In the genomic region with DNA sequence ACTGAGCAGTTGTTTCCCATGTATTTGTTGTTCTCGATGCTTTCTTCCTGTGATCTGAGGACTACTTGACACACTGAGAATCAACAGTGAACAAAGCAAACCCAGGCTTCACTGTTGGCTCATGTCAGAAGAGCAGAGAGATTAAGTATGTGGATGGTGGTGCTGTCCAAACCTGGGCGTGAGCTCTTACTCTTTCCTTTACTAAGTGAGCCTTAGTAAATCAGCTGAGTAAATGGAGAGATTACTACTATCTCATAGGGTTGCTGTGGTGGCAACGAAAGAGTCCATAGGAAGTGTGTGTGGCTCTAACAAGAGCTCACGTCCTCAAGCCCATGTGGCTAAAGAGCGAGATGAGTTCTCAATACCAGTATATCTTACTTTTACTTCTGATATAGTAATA, we compare ENCODE assay signal across 21 mouse cellular contexts.
DNase-seq lines count a peak whose midpoint lies in the region; ATAC-seq and TF ChIP-seq lines count a peak whose summit lies in the region.
"Had no signal": no experiment of that assay in that cellular context is flagged by ENCODE, and none has a peak within 500 bp of the region (broad histone marks: within the 10 kb centered on the region; RNA-seq: fewer than 3 reads in every experiment).

No protein-coding gene starts in this region.

- TF ChIP-seq CTCF in heart, postnatal 0 days (IDR thresholded peaks at IDR 0.05; ENCODE audit: low read depth), result no peak
- TF ChIP-seq CTCF in midbrain, postnatal 0 days (IDR thresholded peaks at IDR 0.05), result no peak

- H3K4me3 ChIP-seq in heart, postnatal 0 days (ENCODE audit: low read depth, low read length), result no peak overlapping the region
- no peak overlapping the region for H3K4me3 ChIP-seq in heart, embryonic 12.5 days
- H3K4me3 ChIP-seq in midbrain, embryonic 11.5 days (ENCODE audit: low read depth, low read length), result no peak overlapping the region
- no peak overlapping the region for H3K4me3 ChIP-seq in midbrain, postnatal 0 days (ENCODE audit: low read depth, low read length)
- H3K4me3 ChIP-seq in hindbrain, embryonic 13.5 days, result no peak overlapping the region
- H3K4me3 ChIP-seq in intestine, embryonic 16.5 days (ENCODE audit: low read length), result no peak overlapping the region
- H3K4me3 ChIP-seq: intestine, embryonic 15.5 days; lung, embryonic 15.5 days had no signal

- H3K27ac ChIP-seq in heart, postnatal 0 days (ENCODE audit: low read depth), result no peak overlapping the region
- H3K27ac ChIP-seq in heart, embryonic 12.5 days (ENCODE audit: poor library complexity, severe bottlenecking), result no peak overlapping the region
- peak overlapping the region; percentile 71 for H3K27ac ChIP-seq in midbrain, embryonic 11.5 days (ENCODE audit: low read depth, low read length)
- no peak overlapping the region for H3K27ac ChIP-seq in midbrain, postnatal 0 days (ENCODE audit: low read depth, low read length)
- H3K27ac ChIP-seq in hindbrain, embryonic 13.5 days, result peak overlapping the region; percentile 52; the same call in 1 of the 2 replicates
- H3K27ac ChIP-seq in intestine, embryonic 16.5 days (ENCODE audit: low read length), result no peak overlapping the region
- H3K27ac ChIP-seq: intestine, embryonic 15.5 days; liver, embryonic 14.5 days; lung, embryonic 15.5 days; macrophage had no signal

- TF ChIP-seq EP300 in heart, postnatal 0 days (IDR thresholded peaks at IDR 0.05; ENCODE audit: low read depth), result no peak

- ATAC-seq in heart, postnatal 0 days (ENCODE audit: insufficient read depth, low read depth), result no peak
- ATAC-seq in heart, embryonic 12.5 days (ENCODE audit: insufficient number of reproducible peaks, low FRiP score), result no peak
- ATAC-seq in midbrain, embryonic 11.5 days (ENCODE audit: low FRiP score), result peak; percentile 35; the same call in 1 of the 2 replicates
- ATAC-seq in midbrain, postnatal 0 days (ENCODE audit: low FRiP score), result no peak
- no peak for ATAC-seq in hindbrain, embryonic 13.5 days (ENCODE audit: low FRiP score)
- no peak for ATAC-seq in intestine, embryonic 16.5 days
- ATAC-seq: intestine, embryonic 15.5 days had no signal

- H3K9me3 ChIP-seq in heart, postnatal 0 days (replicated peaks; ENCODE audit: control insufficient read depth, low read length), result no peaks in the 10 kb centered on the region
- no peaks in the 10 kb centered on the region for H3K9me3 ChIP-seq in heart, embryonic 12.5 days (replicated peaks)
- no peaks in the 10 kb centered on the region for H3K9me3 ChIP-seq in midbrain, embryonic 11.5 days (ENCODE audit: control insufficient read depth, low read length)
- H3K9me3 ChIP-seq in midbrain, postnatal 0 days (ENCODE audit: low read length), result no peaks in the 10 kb centered on the region
- H3K9me3 ChIP-seq in hindbrain, embryonic 13.5 days, result no peaks in the 10 kb centered on the region
- H3K9me3 ChIP-seq in intestine, embryonic 16.5 days (ENCODE audit: control insufficient read depth, low read length), result no peaks in the 10 kb centered on the region
- H3K9me3 ChIP-seq: intestine, embryonic 15.5 days; lung, embryonic 15.5 days had no signal

- H3K27me3 ChIP-seq in heart, postnatal 0 days (ENCODE audit: control insufficient read depth, insufficient read depth, low read length), result no peaks in the 10 kb centered on the region
- no peaks in the 10 kb centered on the region for H3K27me3 ChIP-seq in heart, embryonic 12.5 days (replicated peaks)
- no peaks in the 10 kb centered on the region for H3K27me3 ChIP-seq in midbrain, embryonic 11.5 days (ENCODE audit: control insufficient read depth, insufficient read depth, low read length)
- no peaks in the 10 kb centered on the region for H3K27me3 ChIP-seq in midbrain, postnatal 0 days (ENCODE audit: insufficient read depth, low read length)
- H3K27me3 ChIP-seq in hindbrain, embryonic 13.5 days, result no peaks in the 10 kb centered on the region
- no peaks in the 10 kb centered on the region for H3K27me3 ChIP-seq in intestine, embryonic 16.5 days (replicated peaks; ENCODE audit: control insufficient read depth, insufficient read depth, low read length)
- H3K27me3 ChIP-seq: CH12.LX; intestine, embryonic 15.5 days; lung, embryonic 15.5 days had no signal

- DNase-seq in heart, postnatal 0 days (ENCODE audit: low spot score), result peak; percentile 5
- DNase-seq in midbrain, embryonic 11.5 days (ENCODE audit: low spot score, missing footprints), result peak; percentile 90
- no peak for DNase-seq in midbrain, postnatal 0 days (ENCODE audit: low spot score)
- no peak for DNase-seq in adrenal gland, postnatal 10 days
- DNase-seq: adrenal gland, postnatal 25 days; cerebellum, adult 18-20 months; gastrocnemius, postnatal 14 days; heart, adult 18-20 months; heart, postnatal 4 days; right cerebral cortex, postnatal 14 days; spleen, adult 18-20 months; thymus, adult 18-20 months; thymus, postnatal 4 days had no signal

- 74% methylated on average over 5 of the region's 5 CpGs for WGBS in heart, postnatal 0 days
- 71% methylated on average over 5 of the region's 5 CpGs for WGBS in heart, embryonic 12.5 days
- WGBS in midbrain, embryonic 11.5 days, result 39% methylated on average over 5 of the region's 5 CpGs
- WGBS in midbrain, postnatal 0 days, result 32% methylated on average over 5 of the region's 5 CpGs
- 46% methylated on average over 5 of the region's 5 CpGs for WGBS in hindbrain, embryonic 13.5 days
- WGBS in intestine, embryonic 16.5 days, result 82% methylated on average over 5 of the region's 5 CpGs

- no peaks in the 10 kb centered on the region for H3K36me3 ChIP-seq in heart, postnatal 0 days (replicated peaks; ENCODE audit: control insufficient read depth, insufficient read depth, low read length)
- H3K36me3 ChIP-seq in heart, embryonic 12.5 days, result no peaks in the 10 kb centered on the region
- H3K36me3 ChIP-seq in midbrain, embryonic 11.5 days (ENCODE audit: control insufficient read depth, insufficient read depth, low read length), result no peaks in the 10 kb centered on the region
- H3K36me3 ChIP-seq in midbrain, postnatal 0 days (ENCODE audit: insufficient read depth, low read length), result no peaks in the 10 kb centered on the region
- H3K36me3 ChIP-seq in hindbrain, embryonic 13.5 days, result no peaks in the 10 kb centered on the region
- H3K36me3 ChIP-seq in intestine, embryonic 16.5 days (ENCODE audit: control insufficient read depth, insufficient read depth, low read length), result no peaks in the 10 kb centered on the region
- H3K36me3 ChIP-seq: intestine, embryonic 15.5 days; lung, embryonic 15.5 days had no signal

- no peaks in the 10 kb centered on the region; the same call in 1 of the 2 replicates for H3K4me1 ChIP-seq in heart, postnatal 0 days (ENCODE audit: control insufficient read depth, insufficient read depth)
- H3K4me1 ChIP-seq in heart, embryonic 12.5 days (replicated peaks), result peaks cover 4% of the 10 kb centered on the region
- peaks cover 8% of the 10 kb centered on the region for H3K4me1 ChIP-seq in midbrain, embryonic 11.5 days (ENCODE audit: control insufficient read depth, insufficient read depth, low read length)
- H3K4me1 ChIP-seq in midbrain, postnatal 0 days (ENCODE audit: insufficient read depth, low read length), result peaks cover 6% of the 10 kb centered on the region; the same call in 1 of the 2 replicates
- H3K4me1 ChIP-seq in hindbrain, embryonic 13.5 days (replicated peaks), result peaks cover 11% of the 10 kb centered on the region
- H3K4me1 ChIP-seq in intestine, embryonic 16.5 days (ENCODE audit: control insufficient read depth, insufficient read depth, low read length), result no peaks in the 10 kb centered on the region
- H3K4me1 ChIP-seq: intestine, embryonic 15.5 days; lung, embryonic 15.5 days had no signal

- no peak overlapping the region for H3K4me2 ChIP-seq in heart, postnatal 0 days (ENCODE audit: low read depth, low read length)
- H3K4me2 ChIP-seq in heart, embryonic 12.5 days, result no peak overlapping the region
- H3K4me2 ChIP-seq in midbrain, embryonic 11.5 days, result no peak overlapping the region
- H3K4me2 ChIP-seq in midbrain, postnatal 0 days (ENCODE audit: low read depth, low read length, poor library complexity, severe bottlenecking), result no peak overlapping the region
- H3K4me2 ChIP-seq in hindbrain, embryonic 13.5 days, result no peak overlapping the region
- no peak overlapping the region for H3K4me2 ChIP-seq in intestine, embryonic 16.5 days (ENCODE audit: low read depth, low read length)
- H3K4me2 ChIP-seq: intestine, embryonic 15.5 days; lung, embryonic 15.5 days had no signal

- no peak overlapping the region for H3K9ac ChIP-seq in heart, postnatal 0 days (replicated peaks; ENCODE audit: low read depth, low read length)
- H3K9ac ChIP-seq in heart, embryonic 12.5 days, result no peak overlapping the region
- no peak overlapping the region for H3K9ac ChIP-seq in midbrain, embryonic 11.5 days (ENCODE audit: low read length)
- no peak overlapping the region for H3K9ac ChIP-seq in midbrain, postnatal 0 days (replicated peaks; ENCODE audit: low read length, poor library complexity, severe bottlenecking)
- H3K9ac ChIP-seq in hindbrain, embryonic 13.5 days, result no peak overlapping the region
- H3K9ac ChIP-seq in intestine, embryonic 16.5 days (ENCODE audit: low read depth, low read length), result no peak overlapping the region
- H3K9ac ChIP-seq: intestine, embryonic 15.5 days; liver, embryonic 14.5 days; lung, embryonic 15.5 days had no signal

Comparison
In these comparisons a context has a peak if more than half of its experiments do, and no peak if none do; other contexts are left out.
1. DNase-seq: peak in heart, postnatal 0 days (single experiment) and midbrain, embryonic 11.5 days (single experiment); none in midbrain, postnatal 0 days (single experiment) and adrenal gland, postnatal 10 days (single experiment).
2. H3K27ac ChIP-seq: peak in midbrain, embryonic 11.5 days (single experiment) and hindbrain, embryonic 13.5 days (single experiment); none in heart, postnatal 0 days (single experiment), heart, embryonic 12.5 days (single experiment), midbrain, postnatal 0 days (single experiment) and intestine, embryonic 16.5 days (single experiment).